Mouse (Mus musculus) C2C12 (cell line): ENCODE measurements around the gene Sppl2a. TPM values are rescaled to one million over a fixed set of nuclear protein-coding genes. Genes with fewer than 3 reads are reported as not detected.

Experiments
- H3K27me3 ChIP-seq: one replicate; pipeline ENCODE4 v1.6.1; 2011; ENCODE audit not compliant: control insufficient read depth, insufficient read depth, insufficient read length
- H3K36me3 ChIP-seq: one replicate; pipeline ENCODE4 v1.6.1; 2011; ENCODE audit not compliant: control insufficient read depth, insufficient read depth
- H3K4me3 ChIP-seq: one replicate; pipeline ENCODE4 v1.5.1; 2011; ENCODE audit warnings: mild to moderate bottlenecking, control low read depth; ENCODE audit not compliant: poor library complexity, insufficient read depth, severe bottlenecking
- H3K79me2 ChIP-seq: one replicate; pipeline ENCODE4 v1.6.1; 2011; ENCODE audit not compliant: control insufficient read depth, insufficient read depth
- H3K79me3 ChIP-seq: one replicate; pipeline ENCODE4 v1.6.1; 2011; ENCODE audit warnings: low read depth, control low read depth
- H3ac ChIP-seq: one replicate; pipeline ENCODE3; 2011; ENCODE audit warnings: low read depth; ENCODE audit not compliant: control insufficient read depth, insufficient read length
- CEBPB ChIP-seq: IDR thresholded peaks from one replicate; pipeline ENCODE4 v1.6.1; 2011; ENCODE audit warnings: low read depth, mild to moderate bottlenecking, control low read depth, moderate library complexity
- CTCF ChIP-seq: IDR thresholded peaks from one replicate; pipeline ENCODE4 v1.5.1; 2011; ENCODE audit not compliant: control insufficient read depth, insufficient read depth, insufficient read length
- FOSL1 ChIP-seq: IDR thresholded peaks from one replicate; pipeline ENCODE4 v1.8.0; 2011; ENCODE audit warnings: mild to moderate bottlenecking, low read length; ENCODE audit not compliant: poor library complexity, insufficient read depth, severe bottlenecking
- MAX ChIP-seq: IDR thresholded peaks from one replicate; pipeline ENCODE4 v1.6.1; 2011; ENCODE audit warnings: mild to moderate bottlenecking, control low read depth
- MYOD1 ChIP-seq: IDR thresholded peaks from one replicate; pipeline ENCODE4 v1.6.1; 2011; ENCODE audit warnings: low read depth; ENCODE audit not compliant: control insufficient read depth, insufficient read length
- MYOG ChIP-seq: IDR thresholded peaks from one replicate; pipeline ENCODE4 v1.6.1; 2011; ENCODE audit not compliant: control insufficient read depth, insufficient read length; ENCODE audit errors: extremely low read depth
- USF1 ChIP-seq: IDR thresholded peaks from one replicate; pipeline ENCODE4 v1.6.1; 2011; ENCODE audit warnings: low read depth, mild to moderate bottlenecking, control low read depth, moderate library complexity
- long read RNA-seq, 2 experiments: library from polyadenylated mRNA; unstranded; transcript quantifications; one replicate each; pipeline ENCODE4 v2.0.0; 2019 to 2020
- polyA plus RNA-seq: library from polyadenylated mRNA; unstranded; fragments of >200 nt; fragmentation: generic; extraction: Trizol; gene quantifications from one replicate; pipeline ENCODE4 v1.2.1, GENCODE M21; 2012; ENCODE audit warnings: missing spikeins

The Sppl2a gene
- polyA plus RNA-seq = 15.3 TPM
- long read RNA-seq, experiment 1, full-length matches to known transcripts = 15 of 34 reads
- long read RNA-seq, experiment 1, partial matches to known transcripts = 6 of 34 reads
- long read RNA-seq, experiment 1, other reads (novel, unspliced or antisense) = 13 of 34 reads
- long read RNA-seq, experiment 2, full-length matches to known transcripts = 161 of 222 reads
- long read RNA-seq, experiment 2, partial matches to known transcripts = 5 of 222 reads
- long read RNA-seq, experiment 2, other reads (novel, unspliced or antisense) = 56 of 222 reads

GRCm38 (mm10) chr2:126932897-126933641 is at the start of gene Sppl2a:
TSS of gene Sppl2a (minus strand) at chr2:126933235.
- H3K79me2 ChIP-seq = peaks cover 25% of the 10 kb centered on the region
- no peaks in the 10 kb centered on the region for H3K27me3 ChIP-seq
- peak within 1 kb of the TSS; percentile 75 for H3ac ChIP-seq
- no peaks in the 10 kb centered on the region for H3K36me3 ChIP-seq
- peak within 1 kb of the TSS; percentile 72 for H3K4me3 ChIP-seq
- TF ChIP-seq MYOG (no peak), MYOD1 (no peak), MAX (peak; percentile 62), USF1 (no peak)
- H3K79me3 ChIP-seq = peaks cover 6% of the 10 kb centered on the region

GRCm38 (mm10) chr2:126977428-126977827 is 44.4 kb upstream of the Sppl2a start:
- no peaks in the 10 kb centered on the region for H3K36me3 ChIP-seq
- H3K79me2 ChIP-seq = no peaks in the 10 kb centered on the region
- TF ChIP-seq CEBPB = no peak
- no peak for TF ChIP-seq MYOD1
- no peak for TF ChIP-seq CTCF
- no peak for TF ChIP-seq MYOG
- TF ChIP-seq USF1 = no peak
- no peak for TF ChIP-seq FOSL1
- no peak for TF ChIP-seq MAX
- H3ac ChIP-seq = no peak overlapping the region
- no peaks in the 10 kb centered on the region for H3K27me3 ChIP-seq
- H3K79me3 ChIP-seq = no peaks in the 10 kb centered on the region
- no peak overlapping the region for H3K4me3 ChIP-seq

GRCm38 (mm10) chr2:126961696-126962095 is 28.7 kb upstream of the Sppl2a start:
- Histone ChIP-seq H3K4me3 (no peak overlapping the region), H3K27me3 (no peaks in the 10 kb centered on the region), H3K79me3 (no peaks in the 10 kb centered on the region), H3K79me2 (no peaks in the 10 kb centered on the region), H3ac (no peak overlapping the region), H3K36me3 (no peaks in the 10 kb centered on the region)
- TF ChIP-seq CEBPB (no peak), FOSL1 (no peak), USF1 (no peak), CTCF (no peak), MYOD1 (no peak), MAX (no peak), MYOG (no peak)

- Histone ChIP-seq H3ac (no peak overlapping the region), H3K4me3 (no peak overlapping the region), H3K79me2 (no peaks in the 10 kb centered on the region), H3K36me3 (no peaks in the 10 kb centered on the region), H3K79me3 (no peaks in the 10 kb centered on the region), H3K27me3 (no peaks in the 10 kb centered on the region)
- no peak for TF ChIP-seq MYOG
- no peak for TF ChIP-seq FOSL1
- no peak for TF ChIP-seq CEBPB
- no peak for TF ChIP-seq CTCF
- TF ChIP-seq MYOD1 = no peak
- no peak for TF ChIP-seq MAX
- TF ChIP-seq USF1 = no peak
Measured at GRCm38 (mm10) chr2:126955671-126956070, 22.6 kb upstream of the Sppl2a start.

GRCm38 (mm10) chr2:126951085-126951484 is 18.1 kb upstream of the Sppl2a start:
- TF ChIP-seq CEBPB (no peak), CTCF (no peak), MYOD1 (no peak), MAX (no peak)
- no peak overlapping the region for H3K4me3 ChIP-seq
- H3K79me2 ChIP-seq = no peaks in the 10 kb centered on the region
- no peak overlapping the region for H3ac ChIP-seq
- no peaks in the 10 kb centered on the region for H3K79me3 ChIP-seq
- H3K36me3 ChIP-seq = no peaks in the 10 kb centered on the region
- no peaks in the 10 kb centered on the region for H3K27me3 ChIP-seq
